Mouse (Mus musculus): ENCODE measurements around the gene Gimap7. TPM values are rescaled to one million over a fixed set of nuclear protein-coding genes. Genes with fewer than 3 reads are reported as not detected.
"Not testable (repeated sequence)": the region's sequence is repeated elsewhere in the genome, so short reads cannot be mapped to it uniquely, and the experiment has no call there.

The Gimap7 gene
- not detected for total RNA-seq (2021)
- long read RNA-seq, experiment 1, partial matches to known transcripts: 0 of 1 reads
- long read RNA-seq, experiment 1, other reads (novel, unspliced or antisense): 0 of 1 reads
- long read RNA-seq, experiment 2: 0 reads

- no peak for DNase-seq (ENCODE audit: low spot score in 2 of 2)
Measured at GRCm38 (mm10) chr6:48718455-48718854, at the start of gene Gimap7, which contains the start of gene Gm28053. Gimap7 (plus strand) TSS chr6:48718621. Gm28053 (plus strand) TSS chr6:48718607.

- DNase-seq (ENCODE audit: low spot score in 2 of 2): no peak
Measured at GRCm38 (mm10) chr6:48669446-48669969, 48.9 kb upstream of the Gimap7 start.

- DNase-seq (ENCODE audit: low spot score in 2 of 2): no peak
Measured at GRCm38 (mm10) chr6:48674291-48675058, 43.9 kb upstream of the Gimap7 start.

GRCm38 (mm10) chr6:48675400-48675930 is 43.0 kb upstream of the Gimap7 start:
- no peak for DNase-seq (ENCODE audit: low spot score in 2 of 2)

- DNase-seq (ENCODE audit: low spot score in 2 of 2): no peak
Measured at GRCm38 (mm10) chr6:48675931-48676859, 42.2 kb upstream of the Gimap7 start, which contains the start of gene Gimap9. Gimap9 (plus strand) TSS chr6:48676129.

- no peak for DNase-seq (ENCODE audit: low spot score in 2 of 2)
Measured at GRCm38 (mm10) chr6:48676860-48677415, 41.5 kb upstream of the Gimap7 start.

- DNase-seq (ENCODE audit: low spot score in 2 of 2): no peak
Measured at GRCm38 (mm10) chr6:48677492-48678345, 40.7 kb upstream of the Gimap7 start.

- no peak for DNase-seq (ENCODE audit: low spot score in 2 of 2)
Measured at GRCm38 (mm10) chr6:48678391-48678790, 40.0 kb upstream of the Gimap7 start.

- DNase-seq (ENCODE audit: low spot score in 2 of 2): no peak
Measured at GRCm38 (mm10) chr6:48679701-48680100, 38.7 kb upstream of the Gimap7 start.

GRCm38 (mm10) chr6:48680421-48680820 is 38.0 kb upstream of the Gimap7 start:
- no peak for DNase-seq (ENCODE audit: low spot score in 2 of 2)

GRCm38 (mm10) chr6:48681472-48682090 is 36.8 kb upstream of the Gimap7 start:
- no peak for DNase-seq (ENCODE audit: low spot score in 2 of 2)

- peak in 1 of 2 experiments; percentile 16 for DNase-seq (ENCODE audit: low spot score in 2 of 2)
Measured at GRCm38 (mm10) chr6:48682271-48682670, 36.1 kb upstream of the Gimap7 start.

- not testable (repeated sequence) for DNase-seq (ENCODE audit: low spot score in 2 of 2)
Measured at GRCm38 (mm10) chr6:48683263-48683821, 35.1 kb upstream of the Gimap7 start.

GRCm38 (mm10) chr6:48684319-48684718 is 34.1 kb upstream of the Gimap7 start, which contains the start of gene Gimap4:
Gimap4 (plus strand) TSS chr6:48684549.
- no peak for DNase-seq (ENCODE audit: low spot score in 2 of 2)

- DNase-seq (ENCODE audit: low spot score in 2 of 2): no peak
Measured at GRCm38 (mm10) chr6:48684806-48685205, 33.6 kb upstream of the Gimap7 start.

- no peak for DNase-seq (ENCODE audit: low spot score in 2 of 2)
Measured at GRCm38 (mm10) chr6:48685251-48685650, 33.2 kb upstream of the Gimap7 start.

- no peak for DNase-seq (ENCODE audit: low spot score in 2 of 2)
Measured at GRCm38 (mm10) chr6:48685694-48686665, 32.4 kb upstream of the Gimap7 start.

- DNase-seq (ENCODE audit: low spot score in 2 of 2): no peak
Measured at GRCm38 (mm10) chr6:48687077-48687476, 31.3 kb upstream of the Gimap7 start.

Data from layer of hippocampus, postnatal 14 days (tissue).